Mouse (Mus musculus) embryonic facial prominence, embryonic 12.5 days (tissue): ENCODE results near the gene Camta1. TPM values are rescaled to one million over a fixed set of nuclear protein-coding genes. Genes with fewer than 3 reads are reported as not detected.
A peak's percentile ranks its signal among the peaks of the same experiment; 100 is the strongest.

ENCODE experiments used
- ATAC-seq: fragments of 200-750 bp; cut with Nextera tagmentation; 2 replicates; pipeline ENCODE4 v1.8.0; 2017; ENCODE audit not compliant: insufficient number of reproducible peaks, insufficient read depth, low FRiP score, low TSS enrichment
- H3K27ac ChIP-seq: fragments of 300-500 bp; sonication (generic); 2 replicates; pipeline ENCODE4 v1.5.1; 2016; ENCODE audit warnings: mild to moderate bottlenecking
- H3K27me3 ChIP-seq: fragments of 300-500 bp; sonication (generic); 2 replicates; pipeline ENCODE4 v1.6.1; 2016; ENCODE audit warnings: mild to moderate bottlenecking, moderate library complexity
- H3K36me3 ChIP-seq: fragments of 300-500 bp; sonication (generic); 2 replicates; pipeline ENCODE4 v1.6.1; 2016; ENCODE audit warnings: mild to moderate bottlenecking
- H3K4me1 ChIP-seq: fragments of 300-500 bp; sonication (generic); 2 replicates; pipeline ENCODE4 v1.6.1; 2016
- H3K4me2 ChIP-seq: fragments of 300-500 bp; sonication (generic); replicated peaks from 2 replicates; pipeline ENCODE4 v1.6.1; 2016; ENCODE audit warnings: mild to moderate bottlenecking, moderate library complexity
- H3K4me3 ChIP-seq: fragments of 300-500 bp; sonication (generic); 2 replicates; pipeline ENCODE4 v1.5.1; 2016; ENCODE audit warnings: mild to moderate bottlenecking
- H3K9ac ChIP-seq: fragments of 300-500 bp; sonication (generic); 2 replicates; pipeline ENCODE4 v1.6.1; 2016; ENCODE audit warnings: mild to moderate bottlenecking, moderate library complexity
- H3K9me3 ChIP-seq: fragments of 300-500 bp; sonication (generic); 2 replicates; pipeline ENCODE4 v1.6.1; 2016; ENCODE audit warnings: mild to moderate bottlenecking, moderate library complexity
- WGBS: fragments of 180-500 bp; shearing (Covaris S2); methylation state at CpG from one replicate; pipeline ENCODE4 v1.1.7; 2016; 5-methylcytosine and 5-hydroxymethylcytosine counted together
- polyA plus RNA-seq: library from polyadenylated mRNA; unstranded; fragments of >200 nt; fragmentation: Nextera tagmentation; extraction: Ambion mirVana; gene quantifications from 2 replicates; pipeline ENCODE4 v1.2.1, GENCODE M21; 2016

Camta1 gene
- polyA plus RNA-seq, 1 experiment from 2014 or later: 115 TPM

DNA sequence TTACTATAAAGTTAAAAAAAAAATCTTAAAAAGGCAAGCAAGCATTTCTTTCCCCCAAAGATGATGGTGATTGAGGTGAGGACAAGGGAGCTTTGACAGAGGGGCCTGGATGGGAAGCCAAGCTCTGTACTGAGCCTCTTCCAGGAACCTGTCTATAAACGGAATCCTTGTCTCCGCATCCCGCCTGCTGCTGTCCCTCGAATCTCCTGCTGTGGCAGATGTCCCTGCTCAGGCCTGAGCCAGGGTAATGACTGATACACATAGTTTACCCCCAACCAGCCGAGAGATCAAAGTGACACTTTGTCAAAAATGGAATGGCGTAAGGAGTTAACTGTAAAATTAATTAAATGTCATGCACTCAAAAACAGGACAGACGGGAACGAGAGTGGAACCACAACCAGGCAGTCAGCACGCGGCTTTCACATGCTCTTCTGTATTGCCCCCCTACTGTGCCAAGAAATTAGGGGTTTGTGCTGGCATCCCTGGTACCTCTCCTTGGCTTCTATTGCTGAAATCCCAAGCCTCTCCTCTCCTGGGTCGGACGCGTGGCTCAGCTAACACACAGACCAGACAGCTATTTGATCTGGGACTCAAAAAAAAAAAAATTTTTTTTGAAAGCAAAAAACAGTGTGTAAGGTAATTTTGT, 37.0 kb upstream of the Camta1 start:
- H3K4me2 ChIP-seq: no peak overlapping the region
- 44% methylated on average over 13 of the region's 13 CpGs for WGBS
- H3K36me3 ChIP-seq: no peaks in the 10 kb centered on the region
- H3K4me1 ChIP-seq: no peaks in the 10 kb centered on the region
- H3K4me3 ChIP-seq: no peak overlapping the region
- H3K9ac ChIP-seq: no peak overlapping the region
- H3K27me3 ChIP-seq: peaks cover 4% of the 10 kb centered on the region; the same call in 1 of the 2 replicates
- H3K9me3 ChIP-seq: no peaks in the 10 kb centered on the region
- no peak overlapping the region for H3K27ac ChIP-seq
- ATAC-seq: no peak

GRCm38 (mm10) chr4:151897069-151897617, 35.5 kb upstream of the Camta1 start:
- H3K27ac ChIP-seq: no peak overlapping the region
- H3K4me1 ChIP-seq: no peaks in the 10 kb centered on the region
- H3K36me3 ChIP-seq: no peaks in the 10 kb centered on the region
- WGBS: 54% methylated on average over 9 of the region's 9 CpGs
- H3K4me2 ChIP-seq: no peak overlapping the region
- H3K9ac ChIP-seq: no peak overlapping the region
- H3K27me3 ChIP-seq: no peaks in the 10 kb centered on the region
- no peaks in the 10 kb centered on the region for H3K9me3 ChIP-seq
- no peak overlapping the region for H3K4me3 ChIP-seq
- ATAC-seq: no peak; the same call in 1 of the 2 replicates

DNA sequence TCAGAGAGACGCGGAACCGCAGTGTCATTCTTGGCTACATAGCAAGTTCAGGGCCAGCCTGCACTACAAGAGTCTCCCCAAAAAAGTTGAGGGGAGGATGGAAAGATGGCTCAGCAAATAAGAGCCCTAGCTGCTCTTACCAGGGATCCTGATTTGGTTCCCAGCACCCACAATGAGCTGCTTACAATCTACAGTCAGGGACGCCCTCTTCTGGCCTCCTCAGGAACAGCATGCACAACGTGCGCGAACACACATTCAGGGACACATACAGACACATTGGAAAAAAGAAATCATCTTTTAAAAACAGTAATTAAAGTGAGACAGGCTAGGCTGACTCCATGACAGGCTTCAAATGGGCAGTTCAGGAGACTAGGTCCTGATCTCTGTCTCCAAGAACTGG, 33.9 kb upstream of the Camta1 start:
- Histone ChIP-seq H3K9ac (no peak overlapping the region), H3K27me3 (no peaks in the 10 kb centered on the region; the same call in 1 of the 2 replicates), H3K27ac (no peak overlapping the region), H3K36me3 (no peaks in the 10 kb centered on the region), H3K4me2 (no peak overlapping the region), H3K4me1 (no peaks in the 10 kb centered on the region), H3K4me3 (no peak overlapping the region), H3K9me3 (no peaks in the 10 kb centered on the region)
- no peak for ATAC-seq
- WGBS: 86% methylated on average over 7 of the region's 7 CpGs

GRCm38 (mm10) chr4:151894926-151895325, 33.2 kb upstream of the Camta1 start:
- H3K9me3 ChIP-seq: no peaks in the 10 kb centered on the region
- WGBS: 91% methylated on average over 12 of the region's 12 CpGs
- no peak overlapping the region for H3K27ac ChIP-seq
- no peaks in the 10 kb centered on the region; the same call in 1 of the 2 replicates for H3K27me3 ChIP-seq
- no peaks in the 10 kb centered on the region for H3K36me3 ChIP-seq
- H3K4me1 ChIP-seq: no peaks in the 10 kb centered on the region
- no peak overlapping the region for H3K4me3 ChIP-seq
- H3K4me2 ChIP-seq: no peak overlapping the region
- ATAC-seq: no peak
- no peak overlapping the region for H3K9ac ChIP-seq

DNA sequence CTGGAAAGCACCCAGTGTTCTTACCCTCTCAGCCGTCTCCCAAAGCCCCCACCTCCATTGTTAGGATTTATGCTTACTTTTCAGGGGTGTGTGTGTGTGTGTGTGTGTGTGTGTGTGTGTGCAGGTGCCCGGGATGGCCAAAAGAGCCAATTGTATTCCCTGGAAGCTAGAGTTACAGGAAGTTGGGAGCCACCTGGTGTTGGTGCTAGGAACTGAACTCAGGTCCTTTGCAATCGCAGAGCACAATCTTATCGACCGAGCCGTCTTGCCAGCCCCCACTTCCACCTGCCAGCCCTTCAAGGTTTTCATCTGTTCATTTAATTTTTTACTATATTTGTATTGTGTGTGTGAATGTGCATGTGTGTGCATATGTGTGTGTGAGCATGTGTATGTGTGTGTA, 31.6 kb upstream of the Camta1 start:
- no peak overlapping the region for H3K4me2 ChIP-seq
- no peaks in the 10 kb centered on the region for H3K9me3 ChIP-seq
- H3K27me3 ChIP-seq: no peaks in the 10 kb centered on the region; the same call in 1 of the 2 replicates
- no peak overlapping the region for H3K9ac ChIP-seq
- no peak overlapping the region for H3K4me3 ChIP-seq
- no peaks in the 10 kb centered on the region for H3K4me1 ChIP-seq
- WGBS: 80% methylated on average over 6 of the region's 6 CpGs
- no peak overlapping the region for H3K27ac ChIP-seq
- ATAC-seq: no peak
- H3K36me3 ChIP-seq: no peaks in the 10 kb centered on the region

DNA sequence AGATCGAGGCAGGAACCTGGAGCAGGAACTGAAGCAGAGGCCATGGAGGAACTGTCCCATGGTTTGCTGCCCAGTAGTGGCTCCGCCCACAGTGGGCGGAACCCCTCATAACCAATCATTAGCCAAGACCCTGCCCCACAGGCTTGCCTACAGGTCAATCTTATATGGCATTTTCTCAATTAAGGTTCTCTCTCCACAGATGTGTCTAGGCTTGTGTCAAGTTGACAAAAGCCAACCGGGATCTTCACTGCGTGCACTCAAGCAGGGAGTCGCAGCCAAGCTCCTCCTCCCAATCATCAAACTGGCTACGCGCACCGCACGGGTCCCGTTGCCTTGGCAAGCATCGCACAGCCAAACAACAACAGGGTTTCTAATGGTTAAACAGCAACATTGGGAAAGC, 19.9 kb upstream of the Camta1 start:
- H3K27me3 ChIP-seq: 0 out of 2 replicates have a peak, but pooled peaks cover 2% of the 10 kb centered on the region
- no peak overlapping the region for H3K4me3 ChIP-seq
- H3K9me3 ChIP-seq: 0 out of 2 replicates have a peak, but pooled peaks cover 5% of the 10 kb centered on the region
- no peak overlapping the region for H3K4me2 ChIP-seq
- WGBS: 94% methylated on average over 12 of the region's 12 CpGs
- H3K4me1 ChIP-seq: 0 out of 2 replicates have a peak, but pooled peaks cover 4% of the 10 kb centered on the region
- ATAC-seq: no peak
- no peaks in the 10 kb centered on the region for H3K36me3 ChIP-seq
- H3K27ac ChIP-seq: no peak overlapping the region
- H3K9ac ChIP-seq: no peak overlapping the region

- Histone ChIP-seq H3K9me3 (0 out of 2 replicates have a peak, but pooled peaks cover 5% of the 10 kb centered on the region), H3K4me2 (no peak overlapping the region), H3K27me3 (peaks cover 3% of the 10 kb centered on the region; the same call in 1 of the 2 replicates), H3K9ac (no peak overlapping the region), H3K27ac (no peak overlapping the region), H3K36me3 (no peaks in the 10 kb centered on the region), H3K4me3 (no peak overlapping the region), H3K4me1 (0 out of 2 replicates have a peak, but pooled peaks cover 4% of the 10 kb centered on the region)
- 75% methylated on average over 5 of the region's 5 CpGs for WGBS
- no peak for ATAC-seq
These were observed 18.5 kb upstream of the Camta1 start for GRCm38 (mm10) chr4:151880044-151880690.

DNA sequence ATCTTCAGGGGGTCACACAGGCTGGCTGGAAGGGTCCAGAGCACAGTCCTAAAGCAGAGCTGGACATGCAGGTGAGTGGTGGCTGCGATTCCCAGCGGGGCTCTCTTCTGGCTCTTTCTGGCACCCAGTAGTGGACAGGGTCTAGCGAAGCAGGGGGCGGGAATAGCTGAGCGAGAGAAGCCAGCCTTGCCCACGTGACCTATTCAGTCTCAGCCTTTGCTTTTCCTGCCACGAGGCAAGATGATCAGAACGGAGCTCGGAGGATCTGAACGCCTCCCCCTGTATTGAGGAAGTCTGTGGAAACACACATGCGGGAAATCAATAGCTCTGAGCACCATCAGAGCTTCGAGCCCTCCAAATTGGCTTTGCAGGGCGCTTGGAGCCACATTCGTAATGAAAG, 14.7 kb upstream of the Camta1 start:
- H3K9ac ChIP-seq: no peak overlapping the region
- no peak overlapping the region for H3K27ac ChIP-seq
- H3K4me2 ChIP-seq: no peak overlapping the region
- no peak overlapping the region for H3K4me3 ChIP-seq
- H3K36me3 ChIP-seq: no peaks in the 10 kb centered on the region
- H3K27me3 ChIP-seq: peaks cover 7% of the 10 kb centered on the region; the same call in 1 of the 2 replicates
- ATAC-seq: peak; percentile 15; the same call in 1 of the 2 replicates
- 0 out of 2 replicates have a peak, but pooled peaks cover 4% of the 10 kb centered on the region for H3K4me1 ChIP-seq
- H3K9me3 ChIP-seq: 0 out of 2 replicates have a peak, but pooled peaks cover 5% of the 10 kb centered on the region
- 54% methylated on average over 14 of the region's 14 CpGs for WGBS

DNA sequence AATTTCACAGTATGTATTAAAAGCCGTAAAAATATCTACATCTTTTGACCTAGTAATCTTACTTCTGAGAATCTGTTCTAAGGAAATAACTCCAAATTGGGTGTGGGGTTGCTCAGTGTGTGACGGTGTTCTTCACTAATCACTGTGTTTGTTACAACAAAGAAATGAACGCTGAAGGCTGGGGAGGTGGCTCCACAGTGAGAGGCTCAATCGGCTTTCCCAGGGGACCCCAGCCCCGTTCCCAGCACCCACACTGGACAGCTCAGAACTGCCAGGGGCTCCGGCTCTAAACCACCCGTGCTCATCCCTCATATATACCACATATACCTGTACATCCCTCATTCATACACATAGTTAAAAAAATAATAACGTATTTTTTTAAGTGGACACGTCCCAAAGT, 1.8 kb upstream of the Camta1 start:
- ATAC-seq: no peak
- no peaks in the 10 kb centered on the region for H3K27me3 ChIP-seq
- H3K36me3 ChIP-seq: no peaks in the 10 kb centered on the region
- H3K4me2 ChIP-seq: peak overlapping the region; percentile 79; the same call in 1 of the 2 replicates
- WGBS: 52% methylated on average over 9 of the region's 9 CpGs
- no peaks in the 10 kb centered on the region for H3K9me3 ChIP-seq
- H3K9ac ChIP-seq: no peak overlapping the region
- H3K27ac ChIP-seq: no peak overlapping the region
- 0 out of 2 replicates have a peak overlapping the region, but pooled peaks have one; percentile 61 for H3K4me3 ChIP-seq
- H3K4me1 ChIP-seq: peaks cover 12% of the 10 kb centered on the region

DNA sequence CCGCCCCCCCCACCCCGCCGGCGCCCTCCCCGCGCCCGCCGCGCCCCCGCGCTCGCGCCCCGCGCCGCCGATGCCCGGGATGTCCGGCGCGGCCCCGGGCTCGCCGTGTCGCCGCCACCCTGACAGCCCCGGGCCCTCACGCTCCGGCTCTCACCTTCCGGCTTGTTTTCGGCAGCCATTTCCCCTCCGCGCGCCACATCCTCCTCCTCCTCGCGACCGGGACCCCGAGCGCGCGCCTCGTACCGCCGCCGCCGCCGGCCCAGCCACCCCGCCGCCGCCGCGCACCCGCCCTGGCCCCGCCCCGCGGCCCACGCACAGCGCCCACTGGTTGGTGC, 238 bp downstream of the Camta1 start:
- peak overlapping the region; percentile 61; the same call in 1 of the 2 replicates for H3K27ac ChIP-seq
- no peaks in the 10 kb centered on the region for H3K36me3 ChIP-seq

GRCm38 (mm10) chr4:151860441-151861331, 990 bp downstream of the Camta1 start:
- ATAC-seq: no peak
- Histone ChIP-seq H3K27ac (0 out of 2 replicates have a peak overlapping the region, but pooled peaks have one; percentile 31), H3K9me3 (no peaks in the 10 kb centered on the region), H3K4me1 (peaks cover 12% of the 10 kb centered on the region), H3K27me3 (no peaks in the 10 kb centered on the region), H3K4me2 (peak overlapping the region; percentile 89), H3K36me3 (no peaks in the 10 kb centered on the region; the same call in 1 of the 2 replicates), H3K4me3 (peak overlapping the region; percentile 76), H3K9ac (peak overlapping the region; percentile 79)
- WGBS: 3% methylated on average over 33 of the region's 63 CpGs

More for the DNA sequence above, 238 bp downstream of the Camta1 start:
- WGBS: 0% methylated on average over 24 of the region's 58 CpGs
- peak overlapping the region; percentile 89; the same call in 1 of the 2 replicates for H3K4me2 ChIP-seq
- peak overlapping the region; percentile 76 for H3K4me3 ChIP-seq
- H3K4me1 ChIP-seq: peaks cover 12% of the 10 kb centered on the region
- ATAC-seq: no peak; the same call in 1 of the 2 replicates
- H3K9me3 ChIP-seq: no peaks in the 10 kb centered on the region
- no peaks in the 10 kb centered on the region for H3K27me3 ChIP-seq
- H3K9ac ChIP-seq: peak overlapping the region; percentile 79
